Mouse (Mus musculus) small intestine, adult 2 months (tissue): Measurements from ENCODE around the gene Dst.

Source experiments
- CTCF ChIP-seq: fragments of 200-500 bp; IDR thresholded peaks from 2 replicates; pipeline ENCODE4 v1.5.1; 2012; ENCODE audit warnings: low read depth, mild to moderate bottlenecking, control low read depth, inconsistent platforms, low read length, moderate library complexity, mixed read lengths; ENCODE audit not compliant: insufficient replicate concordance, insufficient read length; ENCODE audit errors: extremely low read depth
- POLR2A ChIP-seq: fragments of 200-500 bp; IDR thresholded peaks from 2 replicates; pipeline ENCODE4 v1.6.1; 2012; ENCODE audit warnings: low read depth, mild to moderate bottlenecking, control low read depth, inconsistent platforms, low read length, moderate library complexity

GRCm38 (mm10) chr1:34277259-34277658 lies 369.2 kb downstream of the Dst start:
- TF ChIP-seq CTCF (no peak), POLR2A (no peak)
